Mouse (Mus musculus): ENCODE measurements around the gene Cdca4. TPM values are rescaled to one million over a fixed set of nuclear protein-coding genes. Genes with fewer than 3 reads are reported as not detected.
"Not testable (repeated sequence)": the region's sequence is repeated elsewhere in the genome, so short reads cannot be mapped to it uniquely, and the experiment has no call there.

Gene Cdca4
- total RNA-seq, 2 experiments from 2014 or later = 57.9 to 67.7 TPM

- ATAC-seq (ENCODE audit: poor library complexity, severe bottlenecking) = no peak
These were observed 29.5 kb upstream of the Cdca4 start for GRCm38 (mm10) chr12:112858581-112859336.

DNA sequence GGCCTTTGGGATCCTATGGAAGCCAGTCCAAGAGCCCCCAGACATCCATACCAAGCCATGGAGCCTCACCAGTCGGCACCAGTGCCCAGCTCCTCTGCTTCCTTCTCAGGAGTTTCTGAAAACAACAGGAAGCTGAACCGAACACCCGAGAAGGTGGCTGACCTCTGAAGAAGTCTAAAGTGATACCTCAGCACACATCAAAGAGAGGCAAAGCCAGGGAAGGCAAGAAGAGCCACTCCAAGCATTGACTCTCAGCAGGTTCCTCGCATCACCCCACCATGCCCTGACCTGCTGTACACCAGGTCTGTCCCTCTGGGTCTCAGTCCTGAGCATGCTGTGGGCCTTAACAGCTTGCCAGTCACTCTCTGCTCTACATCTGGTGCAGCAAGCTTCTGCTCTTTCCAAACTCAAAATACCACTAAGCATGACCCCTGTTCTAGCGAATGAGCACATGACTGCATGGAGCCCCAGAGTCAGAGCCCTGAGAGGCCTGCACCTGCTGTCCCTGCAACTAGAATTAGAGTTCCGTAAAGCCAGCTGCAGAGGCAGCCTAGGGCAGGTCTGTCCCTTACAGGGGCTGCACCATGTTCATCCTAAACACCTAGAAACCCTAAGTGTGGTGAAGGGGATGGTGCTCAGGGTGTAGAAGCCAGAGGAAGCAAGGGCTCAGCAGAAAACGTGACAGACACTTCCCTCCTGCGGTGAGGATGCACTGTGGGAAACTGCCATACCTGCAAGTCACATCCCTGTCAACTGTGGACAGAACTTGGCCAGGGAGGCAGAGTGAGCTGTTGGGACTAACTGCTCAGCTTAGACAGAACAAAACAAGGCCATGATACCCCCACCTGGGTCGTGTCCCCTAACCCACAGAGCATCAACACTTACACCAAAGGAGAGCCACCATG is 28.1 kb upstream of the Cdca4 start:
- no peak for ATAC-seq (ENCODE audit: poor library complexity, severe bottlenecking)

GRCm38 (mm10) chr12:112856338-112856737 is 27.1 kb upstream of the Cdca4 start:
- no peak for ATAC-seq (ENCODE audit: poor library complexity, severe bottlenecking)

- peak; percentile 78 for ATAC-seq (ENCODE audit: poor library complexity, severe bottlenecking)
These were observed 25.5 kb upstream of the Cdca4 start for GRCm38 (mm10) chr12:112854610-112855333.

DNA sequence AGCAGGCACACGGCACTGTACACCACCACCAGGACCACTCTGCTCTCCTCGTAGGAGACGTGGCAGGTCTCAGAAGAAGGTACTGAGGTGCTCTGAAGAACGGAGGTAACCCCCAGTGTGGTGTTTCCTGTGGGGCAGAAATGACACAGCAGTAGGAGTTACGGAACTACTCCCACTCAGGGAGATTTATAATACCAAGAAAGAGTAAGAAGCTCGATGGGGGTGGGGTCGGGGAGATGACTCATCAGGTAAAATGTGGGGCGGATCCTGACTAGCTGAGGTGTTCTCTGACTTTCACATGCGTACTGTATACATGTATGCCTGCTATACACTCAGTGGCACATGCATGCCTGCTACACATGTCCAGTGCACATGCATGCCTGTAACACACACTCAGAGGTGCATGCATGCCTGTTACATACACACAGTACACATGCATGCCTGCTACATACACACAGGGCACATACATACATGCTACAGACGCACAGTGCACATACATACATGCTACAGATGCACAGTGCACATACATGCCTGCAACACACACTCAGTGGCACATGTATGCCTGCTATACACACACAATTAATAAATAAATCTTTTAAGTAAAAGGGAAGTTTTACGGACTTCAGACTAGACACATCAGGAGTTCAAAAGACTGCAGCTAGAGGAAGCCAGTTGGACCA is 24.0 kb upstream of the Cdca4 start:
- ATAC-seq (ENCODE audit: poor library complexity, severe bottlenecking) = no peak

DNA sequence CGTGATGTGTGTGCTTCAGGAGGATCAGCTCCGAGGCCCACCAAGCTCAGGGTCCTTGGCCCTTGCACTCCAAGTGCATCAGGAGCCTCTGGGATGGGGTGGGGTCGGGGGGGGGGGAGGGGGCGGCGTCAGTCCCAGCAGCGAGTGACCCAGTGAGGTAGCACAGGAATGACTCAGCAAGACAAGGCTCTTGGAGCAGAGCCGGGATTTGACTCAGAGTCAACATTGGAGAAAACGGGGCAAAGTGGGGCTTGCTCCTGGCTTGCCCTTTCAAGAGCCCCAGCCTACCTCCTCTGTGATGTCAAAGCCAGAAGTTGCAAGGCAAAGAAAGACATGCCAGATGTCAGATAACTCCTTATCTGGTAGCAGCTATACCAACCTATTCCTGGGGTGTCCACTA is 21.9 kb upstream of the Cdca4 start:
- ATAC-seq (ENCODE audit: poor library complexity, severe bottlenecking) = no peak

DNA sequence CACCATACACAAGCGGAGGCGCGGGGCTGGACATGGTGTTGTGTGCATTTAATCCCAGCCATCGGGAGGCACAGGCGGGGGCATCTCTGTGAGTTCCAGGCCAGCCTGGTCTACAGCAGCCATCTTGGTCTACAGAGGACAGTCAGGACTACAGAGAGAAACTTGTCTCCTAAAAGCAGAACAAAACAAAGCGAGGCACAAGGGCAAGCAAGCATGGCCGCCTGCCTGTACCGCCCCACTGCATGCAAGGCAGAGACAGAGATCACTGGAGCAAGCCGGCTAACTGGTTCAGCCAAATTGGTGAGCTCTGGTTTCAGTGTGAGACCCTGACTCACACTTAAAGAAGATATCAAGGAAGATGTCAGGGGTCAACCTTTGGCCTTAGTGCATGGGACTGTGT is 21.1 kb upstream of the Cdca4 start:
- no peak for ATAC-seq (ENCODE audit: poor library complexity, severe bottlenecking)

- ATAC-seq (ENCODE audit: poor library complexity, severe bottlenecking) = peak; percentile 74
These were observed 20.2 kb upstream of the Cdca4 start for GRCm38 (mm10) chr12:112849235-112850022.

DNA sequence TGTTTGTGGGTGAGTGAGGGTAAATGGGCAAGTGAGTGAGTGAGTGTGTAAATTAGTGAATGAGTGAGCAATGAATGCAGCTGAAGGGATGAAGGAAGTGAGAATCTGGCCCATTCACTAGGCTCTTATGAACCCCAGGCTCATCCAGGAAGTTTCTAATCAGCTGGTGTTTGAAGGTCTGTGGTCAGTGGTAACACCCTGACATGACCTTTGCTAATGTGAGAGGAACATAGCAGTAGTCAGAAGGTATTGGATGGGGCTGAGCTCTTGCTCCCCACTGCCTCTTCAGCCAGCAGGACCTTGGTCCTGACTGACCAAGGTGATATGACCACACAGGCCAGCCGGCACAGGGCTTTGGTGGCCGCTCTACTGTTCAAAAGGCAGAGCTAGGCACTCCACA is 18.7 kb upstream of the Cdca4 start:
- ATAC-seq (ENCODE audit: poor library complexity, severe bottlenecking) = peak; percentile 62

DNA sequence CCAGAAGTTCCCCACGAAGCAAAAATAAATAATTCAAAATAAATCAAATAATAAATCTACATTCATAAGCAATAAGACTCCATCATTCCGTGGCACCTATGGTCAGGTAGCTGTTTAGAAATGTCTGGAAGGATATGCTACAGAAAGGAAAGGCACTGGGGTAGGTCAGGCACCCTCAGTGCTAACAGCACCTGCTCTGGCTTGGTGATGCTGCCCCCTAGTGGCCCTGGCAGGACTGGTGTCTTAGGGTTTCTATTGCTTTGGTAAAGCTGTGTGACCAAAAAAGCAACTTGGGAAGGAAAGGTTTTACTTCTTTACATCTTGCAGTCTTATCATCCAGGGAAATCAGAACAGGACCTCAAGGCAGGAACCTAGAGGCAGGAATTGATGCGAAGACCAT is 14.6 kb upstream of the Cdca4 start:
- peak; percentile 79 for ATAC-seq (ENCODE audit: poor library complexity, severe bottlenecking)

DNA sequence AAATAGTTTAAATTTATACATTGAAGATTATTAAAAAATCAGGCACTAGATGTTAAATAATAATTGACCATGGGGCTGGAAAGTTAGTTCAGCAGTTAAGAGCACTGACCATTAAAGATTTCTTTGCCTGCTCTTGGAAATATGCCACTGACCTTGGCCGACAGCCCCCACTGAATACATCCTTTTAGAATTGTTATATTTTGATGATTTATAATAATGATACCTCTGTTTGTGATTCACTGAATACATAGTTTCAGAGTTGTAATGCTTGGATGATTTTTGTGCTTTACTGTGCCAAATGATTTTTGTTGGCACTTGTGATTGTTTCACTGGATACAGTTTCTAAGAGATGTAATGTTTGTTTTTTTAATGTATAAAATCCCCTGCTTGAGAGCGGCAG is 12.9 kb upstream of the Cdca4 start:
- ATAC-seq (ENCODE audit: poor library complexity, severe bottlenecking) = not testable (repeated sequence)

- not testable (repeated sequence) for ATAC-seq (ENCODE audit: poor library complexity, severe bottlenecking)
These were observed 12.2 kb upstream of the Cdca4 start for GRCm38 (mm10) chr12:112841338-112841892.

DNA sequence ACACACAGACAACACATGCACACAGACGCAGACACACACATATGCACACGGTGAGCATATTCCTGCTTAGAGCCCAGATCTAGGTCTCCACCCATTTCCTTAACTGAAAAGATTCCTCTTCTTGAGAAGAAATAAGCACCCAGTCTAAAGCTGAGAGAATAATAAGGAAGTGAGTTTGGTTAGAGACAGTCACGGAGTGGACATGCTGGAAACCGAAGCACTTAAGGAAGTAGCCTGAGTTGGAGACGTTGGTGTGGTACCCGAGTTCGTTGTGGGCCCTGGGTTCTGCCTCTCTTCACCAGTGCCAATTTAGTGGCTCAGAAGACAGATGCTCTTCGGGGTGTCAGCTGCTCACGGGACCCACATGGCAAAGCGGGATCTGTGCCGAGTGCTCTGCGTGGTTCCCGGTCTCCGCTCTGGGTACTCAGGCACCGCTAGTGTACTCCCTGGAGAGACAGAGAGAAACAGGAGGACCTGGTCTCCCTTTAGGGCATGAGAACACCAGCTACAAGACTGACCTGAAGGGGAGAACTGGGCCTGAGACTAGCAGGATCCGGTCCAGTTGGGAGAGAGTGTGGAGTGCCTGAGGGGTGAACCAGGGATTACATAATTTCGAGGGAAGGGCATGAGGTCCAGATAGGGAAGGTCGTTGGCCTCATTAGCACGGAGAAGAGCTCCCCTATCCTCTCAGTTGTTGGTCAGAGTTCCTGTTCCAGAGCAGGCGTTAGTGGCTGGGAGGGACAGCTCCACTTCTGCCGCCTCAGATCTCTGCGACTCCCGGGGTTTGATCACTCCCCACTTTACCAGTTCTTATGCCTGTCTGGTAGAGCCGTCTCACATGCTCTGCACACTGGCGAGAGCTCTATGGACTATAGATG is 11.2 kb upstream of the Cdca4 start:
- ATAC-seq (ENCODE audit: poor library complexity, severe bottlenecking) = peak; percentile 89

DNA sequence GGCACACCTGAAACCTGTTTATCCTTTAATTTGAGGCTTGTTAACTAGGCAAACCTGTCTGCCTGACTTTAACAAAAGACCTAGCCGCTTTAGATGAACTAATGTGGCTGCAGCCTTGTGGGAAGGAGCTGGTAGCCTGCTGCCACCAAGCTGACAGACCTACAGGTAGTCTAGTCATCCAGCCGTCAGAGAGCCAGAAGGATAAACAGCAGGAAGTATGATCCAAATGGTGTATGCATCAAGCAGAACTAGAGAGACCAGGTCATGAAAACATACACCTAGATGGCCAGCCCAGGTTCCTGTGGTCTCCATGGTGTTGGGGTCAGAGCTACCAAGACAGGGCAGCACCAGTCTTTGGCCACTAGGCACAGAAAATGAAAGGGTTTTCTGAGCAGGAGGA is 5.8 kb upstream of the Cdca4 start:
- ATAC-seq (ENCODE audit: poor library complexity, severe bottlenecking) = no peak

GRCm38 (mm10) chr12:112833527-112833926 is 4.3 kb upstream of the Cdca4 start:
- ATAC-seq (ENCODE audit: poor library complexity, severe bottlenecking) = peak; percentile 43

- no peak for ATAC-seq (ENCODE audit: poor library complexity, severe bottlenecking)
These were observed 3.2 kb upstream of the Cdca4 start for GRCm38 (mm10) chr12:112832411-112832810.

DNA sequence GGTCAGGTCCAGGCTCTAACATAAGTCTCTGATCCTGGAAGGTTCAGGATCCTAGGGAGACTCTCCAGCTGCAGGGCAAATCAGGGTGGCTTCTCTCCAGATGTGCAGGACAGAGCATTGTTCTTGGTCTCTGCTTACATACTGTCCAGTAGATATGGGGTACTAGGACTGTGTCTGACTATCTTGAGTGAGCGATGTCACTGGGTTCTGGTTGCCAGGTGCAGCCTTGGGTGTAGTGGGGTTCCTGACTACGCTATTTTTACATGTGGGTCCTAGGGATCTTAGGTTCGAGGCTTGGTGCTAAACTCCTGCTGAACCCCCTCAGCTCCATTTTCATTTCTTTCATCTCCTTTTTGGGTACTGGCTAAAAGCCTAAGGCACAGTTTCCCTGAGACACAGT is 1.3 kb upstream of the Cdca4 start:
- no peak for ATAC-seq (ENCODE audit: poor library complexity, severe bottlenecking)

DNA sequence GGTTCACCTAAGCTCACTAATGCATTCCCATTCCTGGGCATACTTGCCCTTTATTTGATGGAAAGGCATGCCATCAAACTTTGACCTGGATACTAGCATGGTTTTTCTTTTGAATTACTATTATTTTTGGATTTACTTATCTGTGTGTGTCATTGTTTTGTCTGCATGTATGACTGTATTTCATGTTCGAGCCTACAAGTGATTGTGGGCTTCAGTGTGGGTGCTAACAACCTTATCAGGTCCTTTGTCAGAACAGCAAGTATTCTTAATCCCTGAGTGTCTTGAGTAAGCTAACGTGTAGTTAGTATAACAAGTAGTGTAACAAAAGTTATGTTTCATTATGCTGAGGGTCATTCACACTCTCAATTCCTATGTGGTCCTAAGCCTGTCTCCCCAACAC is 918 bp upstream of the Cdca4 start:
- no peak for ATAC-seq (ENCODE audit: poor library complexity, severe bottlenecking)

Data from megakaryocyte, adult 5-6 weeks (primary cell).